In genomic region chr10:22777939-22778338, GRCm38 (mm10) we compare ENCODE assay signal across 8 mouse cellular contexts. TPM values are rescaled to one million over a fixed set of nuclear protein-coding genes. Genes with fewer than 3 reads are reported as not detected.
A peak's percentile ranks its signal among the peaks of the same experiment; 100 is the strongest.
DNase-seq lines count a peak whose midpoint lies in the region.

No protein-coding gene starts in this region.

- peak; percentile 36 for DNase-seq in adrenal gland, postnatal 14 days
- no peak for DNase-seq in adrenal gland, adult 18-20 months (ENCODE audit: low spot score in 2 of 2)
- peak; percentile 14 to 38 for DNase-seq in left cerebral cortex, postnatal 14 days (ENCODE audit: low spot score in 2 of 2)
- DNase-seq in left cerebral cortex, adult 11 months (ENCODE audit: low spot score) = no peak
- peak; percentile 27 for DNase-seq in embryo, embryonic 11.5 days (ENCODE audit: low read depth, low spot score)
- peak; percentile 15 to 64 for DNase-seq in kidney, postnatal 36 days
- peak; percentile 36 for DNase-seq in right cerebral cortex, postnatal 14 days
- DNase-seq in spleen, postnatal 36 days (ENCODE audit: low spot score in 2 of 2) = no peak

- intact Hi-C loops in left cerebral cortex, postnatal 14 days (cut with DNase I) = loop anchor here (2.0 to 5.0 kb wide), 3 partner anchors 63 to 199 kb away; no protein-coding TSS in a partner anchor

RNA-seq across cellular contexts. Expression of gene Tcf21, which starts 42.0 kb away (rescaled TPM):
- 12.3 and 13.9 TPM in 2 replicates for total RNA-seq in adrenal gland, postnatal 14 days (2021)
- total RNA-seq in adrenal gland, adult 18-20 months (2021) = 10 to 100 TPM in 1 of 2 experiments, 1 to 10 TPM in 1; 7.1 to 11.0 TPM
- not detected for total RNA-seq in left cerebral cortex, postnatal 14 days (2021)

RNA-seq across cellular contexts. Expression of gene Tbpl1, which starts 46.2 kb away (rescaled TPM):
- 27.2 and 30.6 TPM in 2 replicates for total RNA-seq in adrenal gland, postnatal 14 days (2021)
- 10 to 100 TPM; 30.7 to 31.7 TPM for total RNA-seq in adrenal gland, adult 18-20 months (2021)
- total RNA-seq in left cerebral cortex, postnatal 14 days (2021) = 10 to 100 TPM; 62.5 to 63.6 TPM

Comparison
In these comparisons a context has a peak if more than half of its experiments do, and no peak if none do; other contexts are left out.
1. DNase-seq: peak in adrenal gland, postnatal 14 days (single experiment), left cerebral cortex, postnatal 14 days (2 of 2), embryo, embryonic 11.5 days (single experiment), kidney, postnatal 36 days (2 of 2) and right cerebral cortex, postnatal 14 days (single experiment); none in adrenal gland, adult 18-20 months (0 of 2), left cerebral cortex, adult 11 months (single experiment) and spleen, postnatal 36 days (0 of 2).
2. RNA of gene Tcf21, which starts 42.0 kb away (total RNA-seq): 12.3 to 13.9 TPM in adrenal gland, postnatal 14 days and 7.1 to 11.0 TPM in adrenal gland, adult 18-20 months; not detected in left cerebral cortex, postnatal 14 days; every median in the first group is over 4 times any median in the second.